ENCODE assay signal across 12 mouse cellular contexts in genomic region chr11:85719766-85720165, GRCm38 (mm10).
DNase-seq lines count a peak whose midpoint lies in the region; ATAC-seq lines count a peak whose summit lies in the region.
"Had no signal": no experiment of that assay in that cellular context is flagged by ENCODE, and none has a peak within 500 bp of the region (broad histone marks: within the 10 kb centered on the region; RNA-seq: fewer than 3 reads in every experiment).

No protein-coding gene starts in this region.

- no peak overlapping the region for H3K4me3 ChIP-seq in midbrain, embryonic 11.5 days (ENCODE audit: low read depth, low read length)
- no peak overlapping the region for H3K4me3 ChIP-seq in midbrain, embryonic 15.5 days
- no peak overlapping the region for H3K4me3 ChIP-seq in limb, embryonic 12.5 days (replicated peaks)
- H3K4me3 ChIP-seq in stomach, embryonic 16.5 days (replicated peaks; ENCODE audit: low read length): no peak overlapping the region
- H3K4me3 ChIP-seq: embryonic facial prominence, embryonic 12.5 days; midbrain, embryonic 12.5 days had no signal

- no peak for ATAC-seq in midbrain, embryonic 11.5 days (ENCODE audit: low FRiP score)
- ATAC-seq in midbrain, embryonic 15.5 days (replicated peaks): no peak
- no peak for ATAC-seq in limb, embryonic 12.5 days (ENCODE audit: insufficient number of reproducible peaks, insufficient read depth, low FRiP score, low TSS enrichment, low read depth)
- ATAC-seq in stomach, embryonic 16.5 days (ENCODE audit: insufficient read depth, low FRiP score): no peak

- intact Hi-C loops in gastrocnemius, postnatal 14 days (cut with DNase I; ENCODE audit: low total_unique reads): no loop called here

- peaks cover 29% of the 10 kb centered on the region for H3K27me3 ChIP-seq in midbrain, embryonic 11.5 days (ENCODE audit: control insufficient read depth, insufficient read depth, low read length)
- H3K27me3 ChIP-seq in midbrain, embryonic 15.5 days (replicated peaks): peaks cover 21% of the 10 kb centered on the region
- H3K27me3 ChIP-seq in limb, embryonic 12.5 days: peaks cover 71% of the 10 kb centered on the region
- peaks cover 8% of the 10 kb centered on the region; the same call in 1 of the 2 replicates for H3K27me3 ChIP-seq in stomach, embryonic 16.5 days (ENCODE audit: control insufficient read depth, insufficient read depth, low read length)
- H3K27me3 ChIP-seq: embryonic facial prominence, embryonic 12.5 days had no signal

- H3K4me2 ChIP-seq in midbrain, embryonic 11.5 days: no peak overlapping the region
- H3K4me2 ChIP-seq in midbrain, embryonic 15.5 days: no peak overlapping the region
- H3K4me2 ChIP-seq in limb, embryonic 12.5 days: peak overlapping the region; percentile 3; the same call in 1 of the 2 replicates
- no peak overlapping the region for H3K4me2 ChIP-seq in stomach, embryonic 16.5 days (ENCODE audit: low read depth, low read length)
- H3K4me2 ChIP-seq: embryonic facial prominence, embryonic 12.5 days; midbrain, embryonic 12.5 days had no signal

- no peaks in the 10 kb centered on the region for H3K36me3 ChIP-seq in midbrain, embryonic 11.5 days (ENCODE audit: control insufficient read depth, insufficient read depth, low read length)
- H3K36me3 ChIP-seq in midbrain, embryonic 15.5 days (replicated peaks): no peaks in the 10 kb centered on the region
- H3K36me3 ChIP-seq in limb, embryonic 12.5 days: no peaks in the 10 kb centered on the region
- no peaks in the 10 kb centered on the region for H3K36me3 ChIP-seq in stomach, embryonic 16.5 days (ENCODE audit: control insufficient read depth, insufficient read depth, low read length)
- H3K36me3 ChIP-seq: embryonic facial prominence, embryonic 12.5 days; midbrain, embryonic 12.5 days had no signal

- DNase-seq in gastrocnemius, postnatal 25 days: peak; percentile 46
- no peak for DNase-seq in gastrocnemius, postnatal 14 days
- peak; percentile 82 for DNase-seq in midbrain, embryonic 11.5 days (ENCODE audit: low spot score, missing footprints)
- DNase-seq in cerebellum, postnatal 14 days: no peak
- no peak for DNase-seq in layer of hippocampus, adult 11-12 months (ENCODE audit: low spot score)
- DNase-seq: layer of hippocampus, adult 9-11 months; thymus, postnatal 14 days had no signal

- 62% methylated on average over 7 of the region's 7 CpGs for WGBS in midbrain, embryonic 11.5 days
- WGBS in midbrain, embryonic 15.5 days: 54% methylated on average over 7 of the region's 7 CpGs
- WGBS in limb, embryonic 12.5 days: 18% methylated on average over 7 of the region's 7 CpGs
- 26% methylated on average over 7 of the region's 7 CpGs for WGBS in stomach, embryonic 16.5 days

- H3K27ac ChIP-seq in midbrain, embryonic 11.5 days (ENCODE audit: low read depth, low read length): no peak overlapping the region
- H3K27ac ChIP-seq in midbrain, embryonic 15.5 days: no peak overlapping the region
- H3K27ac ChIP-seq in limb, embryonic 12.5 days: 0 out of 2 replicates have a peak overlapping the region, but pooled peaks have one; percentile 24
- H3K27ac ChIP-seq in stomach, embryonic 16.5 days (ENCODE audit: low read length): peak overlapping the region; percentile 52
- H3K27ac ChIP-seq: embryonic facial prominence, embryonic 12.5 days; midbrain, embryonic 12.5 days had no signal

- no peaks in the 10 kb centered on the region for H3K9me3 ChIP-seq in midbrain, embryonic 11.5 days (ENCODE audit: control insufficient read depth, low read length)
- H3K9me3 ChIP-seq in midbrain, embryonic 15.5 days: no peaks in the 10 kb centered on the region
- no peaks in the 10 kb centered on the region for H3K9me3 ChIP-seq in limb, embryonic 12.5 days
- no peaks in the 10 kb centered on the region for H3K9me3 ChIP-seq in stomach, embryonic 16.5 days (replicated peaks; ENCODE audit: control insufficient read depth, low read length)
- H3K9me3 ChIP-seq: embryonic facial prominence, embryonic 12.5 days; midbrain, embryonic 12.5 days had no signal

- no peak overlapping the region for H3K9ac ChIP-seq in midbrain, embryonic 11.5 days (ENCODE audit: low read length)
- H3K9ac ChIP-seq in midbrain, embryonic 15.5 days: no peak overlapping the region
- no peak overlapping the region for H3K9ac ChIP-seq in limb, embryonic 12.5 days (replicated peaks)
- no peak overlapping the region for H3K9ac ChIP-seq in stomach, embryonic 16.5 days (ENCODE audit: low read length)
- H3K9ac ChIP-seq: embryonic facial prominence, embryonic 12.5 days; midbrain, embryonic 12.5 days had no signal

- H3K4me1 ChIP-seq in midbrain, embryonic 11.5 days (ENCODE audit: control insufficient read depth, insufficient read depth, low read length): peaks cover 3% of the 10 kb centered on the region
- peaks cover 12% of the 10 kb centered on the region for H3K4me1 ChIP-seq in midbrain, embryonic 15.5 days
- peaks cover 43% of the 10 kb centered on the region for H3K4me1 ChIP-seq in limb, embryonic 12.5 days (replicated peaks)
- peaks cover 20% of the 10 kb centered on the region; the same call in 1 of the 2 replicates for H3K4me1 ChIP-seq in stomach, embryonic 16.5 days (ENCODE audit: control insufficient read depth, insufficient read depth, low read length)

Comparison
In these comparisons a context has a peak if more than half of its experiments do, and no peak if none do; other contexts are left out.
1. DNase-seq: peak in gastrocnemius, postnatal 25 days (single experiment) and midbrain, embryonic 11.5 days (single experiment); none in gastrocnemius, postnatal 14 days (single experiment), cerebellum, postnatal 14 days (0 of 2) and layer of hippocampus, adult 11-12 months (single experiment).
2. H3K27ac ChIP-seq: peak in limb, embryonic 12.5 days (single experiment) and stomach, embryonic 16.5 days (single experiment); none in midbrain, embryonic 11.5 days (single experiment) and midbrain, embryonic 15.5 days (single experiment).